Mouse (Mus musculus) midbrain, embryonic 11.5 days (tissue): Measurements from ENCODE around the gene Mgea5. TPM values are rescaled to one million over a fixed set of nuclear protein-coding genes. Genes with fewer than 3 reads are reported as not detected.

Experiments used
- ATAC-seq: fragments of 200-750 bp; cut with Nextera tagmentation; 2 replicates; pipeline ENCODE4 v1.8.0; 2017; ENCODE audit warnings: moderate TSS enrichment, moderate library complexity; ENCODE audit not compliant: low FRiP score
- DNase-seq: peaks from one replicate; pipeline ENCODE4 v3.0.0; 2015; ENCODE audit warnings: low spot score; ENCODE audit errors: missing footprints
- H3K27ac ChIP-seq: fragments of 300-500 bp; sonication (generic); 2 replicates; pipeline ENCODE4 v1.5.1; 2014; ENCODE audit warnings: low read depth, low read length
- H3K27me3 ChIP-seq: fragments of 300-500 bp; sonication (generic); 2 replicates; pipeline ENCODE4 v1.6.1; 2014; ENCODE audit warnings: mild to moderate bottlenecking, low read length, moderate library complexity, mixed read lengths; ENCODE audit not compliant: control insufficient read depth, insufficient read depth
- H3K36me3 ChIP-seq: fragments of 300-500 bp; sonication (generic); 2 replicates; pipeline ENCODE4 v1.6.1; 2014; ENCODE audit warnings: mild to moderate bottlenecking, low read length, moderate library complexity, mixed read lengths; ENCODE audit not compliant: control insufficient read depth, insufficient read depth
- H3K4me1 ChIP-seq: fragments of 300-500 bp; sonication (generic); 2 replicates; pipeline ENCODE4 v1.6.1; 2014; ENCODE audit warnings: low read length; ENCODE audit not compliant: control insufficient read depth, insufficient read depth
- H3K4me2 ChIP-seq: fragments of 300-500 bp; sonication (generic); 2 replicates; pipeline ENCODE4 v1.6.1; 2014; ENCODE audit warnings: mild to moderate bottlenecking, moderate library complexity
- H3K4me3 ChIP-seq: fragments of 300-500 bp; sonication (generic); 2 replicates; pipeline ENCODE4 v1.5.1; 2014; ENCODE audit warnings: low read depth, low read length
- H3K9ac ChIP-seq: fragments of 300-500 bp; sonication (generic); 2 replicates; pipeline ENCODE4 v1.6.1; 2014; ENCODE audit warnings: low read length
- H3K9me3 ChIP-seq: fragments of 300-500 bp; sonication (generic); 2 replicates; pipeline ENCODE4 v1.6.1; 2016; ENCODE audit warnings: low read length; ENCODE audit not compliant: control insufficient read depth
- WGBS: fragments of 180-500 bp; shearing (Covaris S2); extraction: QIAGEN DNeasy Blood & Tissue Kit; methylation state at CpG from one replicate; pipeline ENCODE4 v1.1.7; 2014; 5-methylcytosine and 5-hydroxymethylcytosine counted together
- polyA plus RNA-seq: library from polyadenylated mRNA; unstranded; fragments of >200 nt; fragmentation: Nextera tagmentation; extraction: Ambion mirVana; gene quantifications from 2 replicates; pipeline ENCODE4 v1.2.1, GENCODE M21; 2014

Mgea5 gene
- polyA plus RNA-seq, 1 experiment from 2014 or later = 68.8 TPM

GRCm38 (mm10) chr19:45708704-45709103 lies 74.9 kb downstream of the Mgea5 start:
- H3K27me3 ChIP-seq = peaks cover 7% of the 10 kb centered on the region; the same call in 1 of the 2 replicates

More at GRCm38 (mm10) chr19:45708704-45709103, 74.9 kb downstream of the Mgea5 start:
- no peaks in the 10 kb centered on the region for H3K36me3 ChIP-seq
- no peaks in the 10 kb centered on the region for H3K9me3 ChIP-seq
- H3K9ac ChIP-seq = no peak overlapping the region
- no peaks in the 10 kb centered on the region for H3K4me1 ChIP-seq
- H3K4me2 ChIP-seq = no peak overlapping the region
- DNase-seq (no peak), ATAC-seq (no peak)
- H3K4me3 ChIP-seq = no peak overlapping the region
- no peak overlapping the region for H3K27ac ChIP-seq
- 86% methylated on average over 3 of the region's 3 CpGs for WGBS

Other genes with a start within 250 kb of the Mgea5 start
- 14.3 and 16.5 TPM in 2 replicates for gene Poll, start 223.3 kb downstream of the Mgea5 start, polyA plus RNA-seq
- gene Gm17018, start 223.2 kb downstream of the Mgea5 start, polyA plus RNA-seq = 47.7 and 54.3 TPM in 2 replicates
- gene Fbxw4, start 123.5 kb downstream of the Mgea5 start, polyA plus RNA-seq = 2.4 and 3.2 TPM in 2 replicates
- gene Fgf8, start 40.9 kb downstream of the Mgea5 start, polyA plus RNA-seq = 8.5 and 11.4 TPM in 2 replicates
- 9.3 and 10.4 TPM in 2 replicates for gene Npm3, start 34.2 kb downstream of the Mgea5 start, polyA plus RNA-seq
- 0.66 and 1.0 TPM in 2 replicates for gene Kcnip2, start 32.2 kb upstream of the Mgea5 start, polyA plus RNA-seq
- 13.9 and 14.2 TPM in 2 replicates for gene Armh3, start 214.7 kb upstream of the Mgea5 start, polyA plus RNA-seq
- gene Hps6, start 219.7 kb upstream of the Mgea5 start, polyA plus RNA-seq = 1.0 and 1.4 TPM in 2 replicates